ENCODE assay signal across 15 mouse cellular contexts in genomic region chr10:44819361-44819760, GRCm38 (mm10).
"Had no signal": no experiment of that assay in that cellular context is flagged by ENCODE, and none has a peak within 500 bp of the region (broad histone marks: within the 10 kb centered on the region; RNA-seq: fewer than 3 reads in every experiment).

No protein-coding gene starts in this region.

- DNase-seq: retina, postnatal 1 day; right cerebral cortex, postnatal 14 days; right cerebral cortex, postnatal 25 days; right cerebral cortex, postnatal 4 days; spleen, adult 18-20 months; thymus, adult 18-20 months; thymus, adult 2 months; thymus, postnatal 14 days; thymus, postnatal 25 days; thymus, postnatal 36 days; thymus, postnatal 4 days had no signal

- H3K4me1 ChIP-seq: neural tube, embryonic 13.5 days; neural tube, embryonic 15.5 days; stomach, embryonic 15.5 days had no signal

- H3K4me3 ChIP-seq: neural tube, embryonic 13.5 days; neural tube, embryonic 15.5 days; stomach, embryonic 15.5 days had no signal

- H3K9me3 ChIP-seq: neural tube, embryonic 13.5 days; neural tube, embryonic 15.5 days; stomach, embryonic 15.5 days had no signal

- H3K9ac ChIP-seq: neural tube, embryonic 13.5 days; neural tube, embryonic 15.5 days; stomach, embryonic 15.5 days had no signal

- H3K27ac ChIP-seq: neural tube, embryonic 13.5 days; neural tube, embryonic 15.5 days; stomach, embryonic 15.5 days; stomach, postnatal 0 days had no signal

- H3K36me3 ChIP-seq: neural tube, embryonic 13.5 days; neural tube, embryonic 15.5 days; stomach, embryonic 15.5 days had no signal

- H3K27me3 ChIP-seq: neural tube, embryonic 13.5 days; neural tube, embryonic 15.5 days; stomach, embryonic 15.5 days had no signal

- H3K4me2 ChIP-seq: neural tube, embryonic 13.5 days; neural tube, embryonic 15.5 days; stomach, embryonic 15.5 days had no signal
